Mouse (Mus musculus): ENCODE results near the gene Dusp2. TPM values are rescaled to one million over a fixed set of nuclear protein-coding genes. Genes with fewer than 3 reads are reported as not detected.

The Dusp2 gene
- total RNA-seq, 2 experiments from 2014 or later, result 8.6 to 10.1 TPM

Other genes starting within 250 kb of the Dusp2 start
- gene Ncaph, start 202.2 kb upstream of the Dusp2 start, total RNA-seq (2015), result 61.6 and 71.8 TPM in 2 replicates
- gene Ncaph, start 202.2 kb upstream of the Dusp2 start, total RNA-seq (2017), result 88.2 and 93.2 TPM in 2 replicates
- gene Itpripl1, start 192.7 kb upstream of the Dusp2 start, total RNA-seq (2015), result 39.4 and 40.2 TPM in 2 replicates
- 46.1 and 50.0 TPM in 2 replicates for gene Itpripl1, start 192.7 kb upstream of the Dusp2 start, total RNA-seq (2017)
- 0.83 and 1.0 TPM in 2 replicates for gene 1810024B03Rik, start 127.9 kb upstream of the Dusp2 start, total RNA-seq (2015)
- gene 1810024B03Rik, start 127.9 kb upstream of the Dusp2 start, total RNA-seq (2017), result 0.81 and 1.2 TPM in 2 replicates
- gene Snrnp200, start 127.8 kb upstream of the Dusp2 start, total RNA-seq (2015), result 51.3 and 54.3 TPM in 2 replicates
- gene Snrnp200, start 127.8 kb upstream of the Dusp2 start, total RNA-seq (2017), result 124 and 133 TPM in 2 replicates
- 24.4 and 38.1 TPM in 2 replicates for gene Ciao1, start 88.3 kb upstream of the Dusp2 start, total RNA-seq (2015)
- 18.8 and 25.6 TPM in 2 replicates for gene Ciao1, start 88.3 kb upstream of the Dusp2 start, total RNA-seq (2017)
- 23.9 and 24.6 TPM in 2 replicates for gene Tmem127, start 88.3 kb upstream of the Dusp2 start, total RNA-seq (2015)
- gene Tmem127, start 88.3 kb upstream of the Dusp2 start, total RNA-seq (2017), result 49.8 and 70.7 TPM in 2 replicates
- gene Stard7, start 65.9 kb upstream of the Dusp2 start, total RNA-seq (2015), result 38.5 and 42.0 TPM in 2 replicates
- gene Stard7, start 65.9 kb upstream of the Dusp2 start, total RNA-seq (2017), result 65.1 and 87.4 TPM in 2 replicates
- 0.18 TPM in 1 of 2 replicates, not detected in the other for gene Astl, start 2.5 kb downstream of the Dusp2 start, total RNA-seq (2015)
- 0.07 TPM in 1 of 2 replicates, not detected in the other for gene Astl, start 2.5 kb downstream of the Dusp2 start, total RNA-seq (2017)
- not detected in 2 replicates for gene Adra2b, start 27.0 kb downstream of the Dusp2 start, total RNA-seq (2015)
- not detected in 2 replicates for gene Adra2b, start 27.0 kb downstream of the Dusp2 start, total RNA-seq (2017)
- not detected in 2 replicates for gene Gpat2, start 89.0 kb downstream of the Dusp2 start, total RNA-seq (2015)
- not detected in 2 replicates for gene Gpat2, start 89.0 kb downstream of the Dusp2 start, total RNA-seq (2017)
- 9.9 and 16.8 TPM in 2 replicates for gene Fahd2a, start 108.4 kb downstream of the Dusp2 start, total RNA-seq (2015)
- 6.4 and 9.7 TPM in 2 replicates for gene Fahd2a, start 108.4 kb downstream of the Dusp2 start, total RNA-seq (2017)
- 3.5 and 3.6 TPM in 2 replicates for gene Kcnip3, start 185.9 kb downstream of the Dusp2 start, total RNA-seq (2015)
- 0.62 and 2.2 TPM in 2 replicates for gene Kcnip3, start 185.9 kb downstream of the Dusp2 start, total RNA-seq (2017)
- not detected in 2 replicates for gene Prom2, start 205.3 kb downstream of the Dusp2 start, total RNA-seq (2015)
- gene Prom2, start 205.3 kb downstream of the Dusp2 start, total RNA-seq (2017), result 0.12 TPM in 1 of 2 replicates, not detected in the other

Measured in megakaryocyte, adult 5-6 weeks (primary cell).